Mouse (Mus musculus) heart, adult 11 months (tissue): ENCODE data around the gene Grip1.
A peak's percentile ranks its signal among the peaks of the same experiment; 100 is the strongest.

Experiments
- DNase-seq: peaks from one replicate; pipeline ENCODE4 v3.0.0; 2022

Gene Grip1

GRCm38 (mm10) chr10:119966321-119966720 lies 512.7 kb downstream of the Grip1 start:
- peak; percentile 75 for DNase-seq

- DNase-seq, result no peak
These were observed 525.8 kb downstream of the Grip1 start for GRCm38 (mm10) chr10:119979396-119979795.

GRCm38 (mm10) chr10:119980032-119980431 lies 526.4 kb downstream of the Grip1 start:
- no peak for DNase-seq

GRCm38 (mm10) chr10:119984299-119984698 lies 530.7 kb downstream of the Grip1 start:
- DNase-seq, result no peak

GRCm38 (mm10) chr10:119998475-119998874 lies 544.8 kb downstream of the Grip1 start:
- DNase-seq, result no peak

- no peak for DNase-seq
These were observed 548.5 kb downstream of the Grip1 start for GRCm38 (mm10) chr10:120002149-120002548.

- DNase-seq, result no peak
These were observed 550.5 kb downstream of the Grip1 start for GRCm38 (mm10) chr10:120004096-120004495.

GRCm38 (mm10) chr10:120005581-120005980 lies 552.0 kb downstream of the Grip1 start:
- DNase-seq, result no peak

GRCm38 (mm10) chr10:120012331-120012730 lies 558.7 kb downstream of the Grip1 start:
- DNase-seq, result no peak

- DNase-seq, result no peak
These were observed 561.5 kb downstream of the Grip1 start for GRCm38 (mm10) chr10:120015117-120015516.

GRCm38 (mm10) chr10:120026437-120026836 lies 572.8 kb downstream of the Grip1 start:
- DNase-seq, result no peak

GRCm38 (mm10) chr10:120030901-120031300 lies 577.3 kb downstream of the Grip1 start:
- DNase-seq, result no peak

- DNase-seq, result no peak
These were observed 577.7 kb downstream of the Grip1 start for GRCm38 (mm10) chr10:120031316-120031715.

- DNase-seq, result peak; percentile 82
These were observed 580.2 kb downstream of the Grip1 start for GRCm38 (mm10) chr10:120033866-120034265.

GRCm38 (mm10) chr10:120035211-120035733 lies 581.6 kb downstream of the Grip1 start:
- no peak for DNase-seq

- DNase-seq, result no peak
These were observed 582.2 kb downstream of the Grip1 start for GRCm38 (mm10) chr10:120035824-120036223.

- peak; percentile 65 for DNase-seq
These were observed 584.6 kb downstream of the Grip1 start for GRCm38 (mm10) chr10:120038194-120038593.

GRCm38 (mm10) chr10:120044237-120044636 lies 590.6 kb downstream of the Grip1 start:
- peak; percentile 43 for DNase-seq

- DNase-seq, result no peak
These were observed 591.1 kb downstream of the Grip1 start for GRCm38 (mm10) chr10:120044714-120045234.

GRCm38 (mm10) chr10:120060579-120061237 lies 607.1 kb downstream of the Grip1 start:
- DNase-seq, result no peak

GRCm38 (mm10) chr10:120061238-120062130 lies 607.9 kb downstream of the Grip1 start:
- DNase-seq, result no peak

- no peak for DNase-seq
These were observed 610.8 kb downstream of the Grip1 start for GRCm38 (mm10) chr10:120064424-120064823.

GRCm38 (mm10) chr10:120066319-120066718 lies 612.7 kb downstream of the Grip1 start:
- DNase-seq, result no peak

- no peak for DNase-seq
These were observed 624.2 kb downstream of the Grip1 start for GRCm38 (mm10) chr10:120077850-120078249.
